Mouse (Mus musculus): ENCODE data around the gene Mical3. TPM values are rescaled to one million over a fixed set of nuclear protein-coding genes. Genes with fewer than 3 reads are reported as not detected.

Gene Mical3
- polyA plus RNA-seq, 1 experiment from 2014 or later = 18.0 TPM

GRCm38 (mm10) chr6:120941575-120941974, 189.2 kb downstream of the Mical3 start:
- Histone ChIP-seq H3K4me1 (replicated peaks; ENCODE audit: control insufficient read depth, insufficient read depth, low read length) (no peaks in the 10 kb centered on the region), H3K36me3 (ENCODE audit: control insufficient read depth, insufficient read depth, low read length) (no peaks in the 10 kb centered on the region), H3K4me3 (ENCODE audit: low read depth, low read length) (no peak overlapping the region), H3K27ac (ENCODE audit: low read depth, low read length) (no peak overlapping the region), H3K9me3 (ENCODE audit: control insufficient read depth, low read length) (no peaks in the 10 kb centered on the region), H3K27me3 (ENCODE audit: control insufficient read depth, insufficient read depth, low read length) (no peaks in the 10 kb centered on the region), H3K4me2 (ENCODE audit: low read depth, low read length, severe bottlenecking) (no peak overlapping the region), H3K9ac (ENCODE audit: low read length) (no peak overlapping the region)
- ATAC-seq (replicated peaks; ENCODE audit: low FRiP score) (no peak), DNase-seq (ENCODE audit: low spot score) (no peak)
- WGBS = 95% methylated on average over 13 of the region's 13 CpGs

- Histone ChIP-seq H3K4me2 (ENCODE audit: low read depth, low read length, severe bottlenecking) (no peak overlapping the region), H3K4me3 (ENCODE audit: low read depth, low read length) (no peak overlapping the region), H3K4me1 (replicated peaks; ENCODE audit: control insufficient read depth, insufficient read depth, low read length) (no peaks in the 10 kb centered on the region), H3K27me3 (ENCODE audit: control insufficient read depth, insufficient read depth, low read length) (no peaks in the 10 kb centered on the region), H3K9ac (ENCODE audit: low read length) (no peak overlapping the region), H3K9me3 (ENCODE audit: control insufficient read depth, low read length) (no peaks in the 10 kb centered on the region), H3K27ac (ENCODE audit: low read depth, low read length) (no peak overlapping the region), H3K36me3 (ENCODE audit: control insufficient read depth, insufficient read depth, low read length) (no peaks in the 10 kb centered on the region)
- WGBS = 82% methylated on average over 7 of the region's 7 CpGs
- ATAC-seq (replicated peaks; ENCODE audit: low FRiP score) (no peak), DNase-seq (ENCODE audit: low spot score) (no peak)
Observed at GRCm38 (mm10) chr6:120941084-120941481, 189.7 kb downstream of the Mical3 start.

- Histone ChIP-seq H3K4me2 (ENCODE audit: low read depth, low read length, severe bottlenecking) (no peak overlapping the region), H3K4me3 (ENCODE audit: low read depth, low read length) (no peak overlapping the region), H3K36me3 (ENCODE audit: control insufficient read depth, insufficient read depth, low read length) (no peaks in the 10 kb centered on the region), H3K27me3 (ENCODE audit: control insufficient read depth, insufficient read depth, low read length) (no peaks in the 10 kb centered on the region), H3K9ac (ENCODE audit: low read length) (no peak overlapping the region), H3K9me3 (ENCODE audit: control insufficient read depth, low read length) (no peaks in the 10 kb centered on the region), H3K4me1 (replicated peaks; ENCODE audit: control insufficient read depth, insufficient read depth, low read length) (no peaks in the 10 kb centered on the region), H3K27ac (ENCODE audit: low read depth, low read length) (no peak overlapping the region)
- DNase-seq (ENCODE audit: low spot score) (no peak), ATAC-seq (replicated peaks; ENCODE audit: low FRiP score) (no peak)
- 86% methylated on average over 7 of the region's 7 CpGs for WGBS
Observed at GRCm38 (mm10) chr6:120940446-120941083, 190.2 kb downstream of the Mical3 start.

GRCm38 (mm10) chr6:120939783-120940182, 191.0 kb downstream of the Mical3 start:
- H3K9me3 ChIP-seq (ENCODE audit: control insufficient read depth, low read length) = no peaks in the 10 kb centered on the region
- WGBS = 81% methylated on average over 3 of the region's 3 CpGs
- H3K4me1 ChIP-seq (replicated peaks; ENCODE audit: control insufficient read depth, insufficient read depth, low read length) = no peaks in the 10 kb centered on the region
- no peak for DNase-seq (ENCODE audit: low spot score)
- no peak for ATAC-seq (replicated peaks; ENCODE audit: low FRiP score)
- H3K9ac ChIP-seq (ENCODE audit: low read length) = no peak overlapping the region
- H3K36me3 ChIP-seq (ENCODE audit: control insufficient read depth, insufficient read depth, low read length) = no peaks in the 10 kb centered on the region
- H3K27ac ChIP-seq (ENCODE audit: low read depth, low read length) = no peak overlapping the region
- H3K4me2 ChIP-seq (ENCODE audit: low read depth, low read length, severe bottlenecking) = no peak overlapping the region
- H3K27me3 ChIP-seq (ENCODE audit: control insufficient read depth, insufficient read depth, low read length) = no peaks in the 10 kb centered on the region
- no peak overlapping the region for H3K4me3 ChIP-seq (ENCODE audit: low read depth, low read length)

- H3K4me2 ChIP-seq (ENCODE audit: low read depth, low read length, severe bottlenecking) = no peak overlapping the region
- no peaks in the 10 kb centered on the region for H3K27me3 ChIP-seq (ENCODE audit: control insufficient read depth, insufficient read depth, low read length)
- DNase-seq (ENCODE audit: low spot score) = no peak
- H3K36me3 ChIP-seq (ENCODE audit: control insufficient read depth, insufficient read depth, low read length) = no peaks in the 10 kb centered on the region
- no peak overlapping the region for H3K27ac ChIP-seq (ENCODE audit: low read depth, low read length)
- H3K4me1 ChIP-seq (replicated peaks; ENCODE audit: control insufficient read depth, insufficient read depth, low read length) = no peaks in the 10 kb centered on the region
- WGBS = 94% methylated on average over 12 of the region's 12 CpGs
- ATAC-seq (replicated peaks; ENCODE audit: low FRiP score) = no peak
- no peak overlapping the region for H3K4me3 ChIP-seq (ENCODE audit: low read depth, low read length)
- no peak overlapping the region for H3K9ac ChIP-seq (ENCODE audit: low read length)
- H3K9me3 ChIP-seq (ENCODE audit: control insufficient read depth, low read length) = no peaks in the 10 kb centered on the region
Observed at GRCm38 (mm10) chr6:120938763-120939450, 191.9 kb downstream of the Mical3 start.

DNA sequence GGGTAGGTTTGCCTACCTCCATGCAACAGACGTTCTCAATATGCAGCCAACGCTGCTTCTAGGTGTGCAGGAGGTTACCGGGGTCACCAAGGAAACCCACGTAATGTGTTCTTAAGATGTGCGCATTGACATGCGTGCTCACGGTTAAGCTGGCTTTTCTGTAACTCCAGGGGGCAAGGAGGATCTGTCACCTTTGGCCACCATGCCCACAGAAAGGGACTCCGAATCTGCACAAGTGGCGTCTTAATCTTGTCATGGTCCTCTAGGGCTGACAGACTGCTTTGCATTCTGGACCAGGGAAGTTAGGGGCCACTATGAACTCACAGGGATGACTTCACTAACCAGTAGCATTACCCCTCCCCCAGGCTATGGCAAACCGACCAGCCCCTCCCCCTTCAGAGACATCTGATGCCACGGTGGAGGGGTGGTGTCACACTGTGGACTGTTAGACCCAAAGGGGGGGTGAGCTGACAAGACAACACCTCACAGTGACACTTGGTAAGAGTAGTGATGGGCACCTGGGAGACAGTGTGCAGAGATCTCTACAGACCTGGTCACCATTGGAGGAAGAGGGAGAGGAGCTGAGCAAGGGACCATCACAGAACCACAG, 192.7 kb downstream of the Mical3 start:
- no peaks in the 10 kb centered on the region for H3K36me3 ChIP-seq (ENCODE audit: control insufficient read depth, insufficient read depth, low read length)
- WGBS = 83% methylated on average over 11 of the region's 11 CpGs
- H3K9ac ChIP-seq (ENCODE audit: low read length) = no peak overlapping the region

DNA sequence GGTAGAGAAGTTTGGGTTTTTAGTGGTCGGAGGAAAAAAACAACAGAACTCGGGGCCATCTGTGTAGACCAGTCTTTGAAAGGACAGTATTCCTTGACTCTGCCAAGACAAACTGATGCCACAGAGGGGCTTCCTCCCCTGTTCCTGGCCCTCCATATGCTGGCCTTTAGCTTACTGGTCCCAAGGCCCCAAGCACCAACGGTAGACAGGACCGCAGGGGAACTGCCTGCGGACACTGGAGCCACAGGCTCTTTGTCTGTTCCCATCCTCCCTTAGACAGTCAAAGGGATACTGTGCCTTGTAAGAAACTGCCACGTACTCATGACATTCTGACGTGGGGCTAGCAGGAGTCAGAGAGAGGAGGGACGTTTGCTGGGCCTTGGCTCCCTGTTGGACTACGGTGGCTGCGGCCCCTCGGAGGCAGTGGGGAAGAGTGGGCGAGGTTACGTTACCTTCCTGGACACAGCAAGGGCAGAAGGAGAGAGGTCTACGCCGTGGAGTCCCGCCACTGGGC, 193.6 kb downstream of the Mical3 start:
- DNase-seq (ENCODE audit: low spot score) (no peak), ATAC-seq (replicated peaks; ENCODE audit: low FRiP score) (no peak)
- H3K4me3 ChIP-seq (ENCODE audit: low read depth, low read length) = no peak overlapping the region
- H3K4me2 ChIP-seq (ENCODE audit: low read depth, low read length, severe bottlenecking) = no peak overlapping the region
- H3K27ac ChIP-seq (ENCODE audit: low read depth, low read length) = no peak overlapping the region
- H3K9ac ChIP-seq (ENCODE audit: low read length) = no peak overlapping the region
- H3K4me1 ChIP-seq (replicated peaks; ENCODE audit: control insufficient read depth, insufficient read depth, low read length) = no peaks in the 10 kb centered on the region
- H3K9me3 ChIP-seq (ENCODE audit: control insufficient read depth, low read length) = no peaks in the 10 kb centered on the region
- H3K27me3 ChIP-seq (ENCODE audit: control insufficient read depth, insufficient read depth, low read length) = no peaks in the 10 kb centered on the region
- H3K36me3 ChIP-seq (ENCODE audit: control insufficient read depth, insufficient read depth, low read length) = no peaks in the 10 kb centered on the region; the same call in 1 of the 2 replicates
- WGBS = 89% methylated on average over 16 of the region's 16 CpGs

More for the DNA sequence above, 192.7 kb downstream of the Mical3 start:
- no peaks in the 10 kb centered on the region for H3K27me3 ChIP-seq (ENCODE audit: control insufficient read depth, insufficient read depth, low read length)
- H3K4me3 ChIP-seq (ENCODE audit: low read depth, low read length) = no peak overlapping the region
- no peaks in the 10 kb centered on the region for H3K4me1 ChIP-seq (replicated peaks; ENCODE audit: control insufficient read depth, insufficient read depth, low read length)
- H3K4me2 ChIP-seq (ENCODE audit: low read depth, low read length, severe bottlenecking) = no peak overlapping the region
- H3K9me3 ChIP-seq (ENCODE audit: control insufficient read depth, low read length) = no peaks in the 10 kb centered on the region
- no peak overlapping the region for H3K27ac ChIP-seq (ENCODE audit: low read depth, low read length)
- ATAC-seq (replicated peaks; ENCODE audit: low FRiP score) = peak; percentile 44; the same call in 1 of the 2 replicates
- no peak for DNase-seq (ENCODE audit: low spot score)

DNA sequence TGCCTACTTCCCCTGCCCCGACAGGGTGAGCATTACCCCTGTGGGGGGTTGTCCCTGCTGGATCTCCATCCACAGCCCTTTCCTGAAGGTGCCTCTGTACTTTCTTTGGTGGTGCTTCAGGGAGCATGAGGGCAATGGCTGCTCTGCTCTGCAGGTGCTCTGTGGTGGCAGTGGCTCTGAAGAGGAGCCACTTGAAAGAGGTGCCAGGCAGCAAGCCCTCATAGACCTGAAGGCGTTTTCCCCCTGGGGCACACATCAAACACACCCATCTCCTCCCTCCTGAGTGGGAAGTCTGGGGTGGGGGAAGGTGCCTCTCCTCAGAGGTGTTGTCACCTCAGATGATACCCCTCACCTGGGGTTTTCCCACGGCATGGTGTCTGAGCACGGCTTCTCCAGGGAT, 196.6 kb downstream of the Mical3 start:
- Histone ChIP-seq H3K9ac (ENCODE audit: low read length) (no peak overlapping the region), H3K9me3 (ENCODE audit: control insufficient read depth, low read length) (no peaks in the 10 kb centered on the region), H3K36me3 (ENCODE audit: control insufficient read depth, insufficient read depth, low read length) (no peaks in the 10 kb centered on the region; the same call in 1 of the 2 replicates), H3K4me1 (replicated peaks; ENCODE audit: control insufficient read depth, insufficient read depth, low read length) (no peaks in the 10 kb centered on the region), H3K27ac (ENCODE audit: low read depth, low read length) (no peak overlapping the region), H3K4me2 (ENCODE audit: low read depth, low read length, severe bottlenecking) (no peak overlapping the region), H3K27me3 (ENCODE audit: control insufficient read depth, insufficient read depth, low read length) (no peaks in the 10 kb centered on the region), H3K4me3 (ENCODE audit: low read depth, low read length) (no peak overlapping the region)
- WGBS = 77% methylated on average over 4 of the region's 4 CpGs
- DNase-seq (ENCODE audit: low spot score) = no peak
- ATAC-seq (replicated peaks; ENCODE audit: low FRiP score) = no peak

All from forebrain, embryonic 11.5 days (tissue).